Mouse (Mus musculus): ENCODE measurements around the gene Nptx2. TPM values are rescaled to one million over a fixed set of nuclear protein-coding genes. Genes with fewer than 3 reads are reported as not detected.
A peak's percentile ranks its signal among the peaks of the same experiment; 100 is the strongest.

The Nptx2 gene
- polyA plus RNA-seq, 1 experiment from 2014 or later = 0.20 TPM

- Histone ChIP-seq H3K36me3 (ENCODE audit: control insufficient read depth, insufficient read depth, low read length) (no peaks in the 10 kb centered on the region), H3K4me2 (ENCODE audit: low read depth, low read length) (no peak overlapping the region), H3K27ac (ENCODE audit: low read length) (no peak overlapping the region), H3K9me3 (ENCODE audit: control insufficient read depth, low read length) (no peaks in the 10 kb centered on the region), H3K4me1 (replicated peaks; ENCODE audit: control insufficient read depth, insufficient read depth, low read length) (no peaks in the 10 kb centered on the region), H3K4me3 (ENCODE audit: low read length) (no peak overlapping the region), H3K9ac (ENCODE audit: low read length) (no peak overlapping the region), H3K27me3 (ENCODE audit: control insufficient read depth, insufficient read depth, low read depth, low read length) (no peaks in the 10 kb centered on the region)
- ATAC-seq (ENCODE audit: low read depth) = no peak
- WGBS = 31% methylated on average over 3 of the region's 3 CpGs
These were observed 25.6 kb upstream of the Nptx2 start for GRCm38 (mm10) chr5:144520096-144520495.

- no peaks in the 10 kb centered on the region for H3K9me3 ChIP-seq (ENCODE audit: control insufficient read depth, low read length)
These were observed 20.9 kb upstream of the Nptx2 start for GRCm38 (mm10) chr5:144524774-144525173.

GRCm38 (mm10) chr5:144529123-144529522 lies 16.6 kb upstream of the Nptx2 start:
- WGBS = 93% methylated on average over 11 of the region's 11 CpGs
- Histone ChIP-seq H3K9me3 (ENCODE audit: control insufficient read depth, low read length) (no peaks in the 10 kb centered on the region), H3K4me3 (ENCODE audit: low read length) (no peak overlapping the region), H3K9ac (ENCODE audit: low read length) (no peak overlapping the region), H3K4me2 (ENCODE audit: low read depth, low read length) (no peak overlapping the region), H3K36me3 (ENCODE audit: control insufficient read depth, insufficient read depth, low read length) (no peaks in the 10 kb centered on the region), H3K4me1 (replicated peaks; ENCODE audit: control insufficient read depth, insufficient read depth, low read length) (no peaks in the 10 kb centered on the region), H3K27ac (ENCODE audit: low read length) (no peak overlapping the region), H3K27me3 (ENCODE audit: control insufficient read depth, insufficient read depth, low read depth, low read length) (no peaks in the 10 kb centered on the region)
- ATAC-seq (ENCODE audit: low read depth) = no peak

More at GRCm38 (mm10) chr5:144524774-144525173, 20.9 kb upstream of the Nptx2 start:
- H3K9ac ChIP-seq (ENCODE audit: low read length) = no peak overlapping the region
- H3K4me3 ChIP-seq (ENCODE audit: low read length) = no peak overlapping the region
- H3K4me1 ChIP-seq (replicated peaks; ENCODE audit: control insufficient read depth, insufficient read depth, low read length) = no peaks in the 10 kb centered on the region
- H3K4me2 ChIP-seq (ENCODE audit: low read depth, low read length) = no peak overlapping the region
- 64% methylated on average over 10 of the region's 10 CpGs for WGBS
- no peak overlapping the region for H3K27ac ChIP-seq (ENCODE audit: low read length)
- ATAC-seq (ENCODE audit: low read depth) = no peak
- H3K27me3 ChIP-seq (ENCODE audit: control insufficient read depth, insufficient read depth, low read depth, low read length) = no peaks in the 10 kb centered on the region
- no peaks in the 10 kb centered on the region for H3K36me3 ChIP-seq (ENCODE audit: control insufficient read depth, insufficient read depth, low read length)

- 17% methylated on average over 12 of the region's 12 CpGs for WGBS
These were observed 2.9 kb upstream of the Nptx2 start for GRCm38 (mm10) chr5:144542711-144543308.

GRCm38 (mm10) chr5:144546423-144546995 lies 807 bp downstream of the Nptx2 start:
- Histone ChIP-seq H3K9me3 (ENCODE audit: control insufficient read depth, low read length) (no peaks in the 10 kb centered on the region), H3K9ac (ENCODE audit: low read length) (no peak overlapping the region), H3K4me2 (ENCODE audit: low read depth, low read length) (no peak overlapping the region; the same call in 1 of the 2 replicates), H3K27me3 (ENCODE audit: control insufficient read depth, insufficient read depth, low read depth, low read length) (peaks cover 47% of the 10 kb centered on the region), H3K4me3 (ENCODE audit: low read length) (no peak overlapping the region), H3K4me1 (replicated peaks; ENCODE audit: control insufficient read depth, insufficient read depth, low read length) (peaks cover 6% of the 10 kb centered on the region; the same call in 1 of the 2 replicates), H3K36me3 (ENCODE audit: control insufficient read depth, insufficient read depth, low read length) (no peaks in the 10 kb centered on the region), H3K27ac (ENCODE audit: low read length) (no peak overlapping the region)
- no peak for ATAC-seq (ENCODE audit: low read depth)
- WGBS = 5% methylated on average over 34 of the region's 34 CpGs

More at GRCm38 (mm10) chr5:144542711-144543308, 2.9 kb upstream of the Nptx2 start:
- peaks cover 37% of the 10 kb centered on the region for H3K27me3 ChIP-seq (ENCODE audit: control insufficient read depth, insufficient read depth, low read depth, low read length)
- no peak overlapping the region for H3K9ac ChIP-seq (ENCODE audit: low read length)
- no peak overlapping the region for H3K4me3 ChIP-seq (ENCODE audit: low read length)
- H3K27ac ChIP-seq (ENCODE audit: low read length) = no peak overlapping the region
- H3K9me3 ChIP-seq (ENCODE audit: control insufficient read depth, low read length) = no peaks in the 10 kb centered on the region
- H3K4me2 ChIP-seq (ENCODE audit: low read depth, low read length) = no peak overlapping the region
- no peaks in the 10 kb centered on the region for H3K36me3 ChIP-seq (ENCODE audit: control insufficient read depth, insufficient read depth, low read length)
- H3K4me1 ChIP-seq (replicated peaks; ENCODE audit: control insufficient read depth, insufficient read depth, low read length) = peaks cover 6% of the 10 kb centered on the region; the same call in 1 of the 2 replicates
- ATAC-seq (ENCODE audit: low read depth) = no peak

GRCm38 (mm10) chr5:144547333-144547878 lies 1.7 kb downstream of the Nptx2 start:
- Histone ChIP-seq H3K36me3 (ENCODE audit: control insufficient read depth, insufficient read depth, low read length) (no peaks in the 10 kb centered on the region), H3K9ac (ENCODE audit: low read length) (no peak overlapping the region), H3K9me3 (ENCODE audit: control insufficient read depth, low read length) (no peaks in the 10 kb centered on the region), H3K4me3 (ENCODE audit: low read length) (no peak overlapping the region), H3K4me1 (replicated peaks; ENCODE audit: control insufficient read depth, insufficient read depth, low read length) (peaks cover 6% of the 10 kb centered on the region; the same call in 1 of the 2 replicates), H3K27me3 (ENCODE audit: control insufficient read depth, insufficient read depth, low read depth, low read length) (peaks cover 47% of the 10 kb centered on the region), H3K4me2 (ENCODE audit: low read depth, low read length) (no peak overlapping the region), H3K27ac (ENCODE audit: low read length) (no peak overlapping the region)
- ATAC-seq (ENCODE audit: low read depth) = no peak
- WGBS = 21% methylated on average over 9 of the region's 9 CpGs

GRCm38 (mm10) chr5:144548079-144548631 lies 2.5 kb downstream of the Nptx2 start:
- 5% methylated on average over 21 of the region's 21 CpGs for WGBS
- H3K27me3 ChIP-seq (ENCODE audit: control insufficient read depth, insufficient read depth, low read depth, low read length) = peaks cover 47% of the 10 kb centered on the region

GRCm38 (mm10) chr5:144550003-144550402 lies 4.3 kb downstream of the Nptx2 start:
- peaks cover 38% of the 10 kb centered on the region for H3K27me3 ChIP-seq (ENCODE audit: control insufficient read depth, insufficient read depth, low read depth, low read length)
- 81% methylated on average over 9 of the region's 9 CpGs for WGBS

More at GRCm38 (mm10) chr5:144548079-144548631, 2.5 kb downstream of the Nptx2 start:
- Histone ChIP-seq H3K4me2 (ENCODE audit: low read depth, low read length) (peak overlapping the region; percentile 30; the same call in 1 of the 2 replicates), H3K4me3 (ENCODE audit: low read length) (peak overlapping the region; percentile 22), H3K27ac (ENCODE audit: low read length) (no peak overlapping the region), H3K9ac (ENCODE audit: low read length) (no peak overlapping the region), H3K4me1 (replicated peaks; ENCODE audit: control insufficient read depth, insufficient read depth, low read length) (peaks cover 6% of the 10 kb centered on the region; the same call in 1 of the 2 replicates), H3K36me3 (ENCODE audit: control insufficient read depth, insufficient read depth, low read length) (no peaks in the 10 kb centered on the region), H3K9me3 (ENCODE audit: control insufficient read depth, low read length) (no peaks in the 10 kb centered on the region)
- ATAC-seq (ENCODE audit: low read depth) = no peak

GRCm38 (mm10) chr5:144550622-144551137 lies 5.0 kb downstream of the Nptx2 start:
- no peak overlapping the region for H3K27ac ChIP-seq (ENCODE audit: low read length)
- no peaks in the 10 kb centered on the region for H3K36me3 ChIP-seq (ENCODE audit: control insufficient read depth, insufficient read depth, low read length)
- H3K4me2 ChIP-seq (ENCODE audit: low read depth, low read length) = no peak overlapping the region
- H3K9ac ChIP-seq (ENCODE audit: low read length) = no peak overlapping the region
- peaks cover 3% of the 10 kb centered on the region; the same call in 1 of the 2 replicates for H3K4me1 ChIP-seq (replicated peaks; ENCODE audit: control insufficient read depth, insufficient read depth, low read length)
- peaks cover 31% of the 10 kb centered on the region for H3K27me3 ChIP-seq (ENCODE audit: control insufficient read depth, insufficient read depth, low read depth, low read length)
- H3K9me3 ChIP-seq (ENCODE audit: control insufficient read depth, low read length) = no peaks in the 10 kb centered on the region
- H3K4me3 ChIP-seq (ENCODE audit: low read length) = no peak overlapping the region
- no peak for ATAC-seq (ENCODE audit: low read depth)
- WGBS = 57% methylated on average over 5 of the region's 5 CpGs

More at GRCm38 (mm10) chr5:144550003-144550402, 4.3 kb downstream of the Nptx2 start:
- no peak for ATAC-seq (ENCODE audit: low read depth)
- Histone ChIP-seq H3K9me3 (ENCODE audit: control insufficient read depth, low read length) (no peaks in the 10 kb centered on the region), H3K4me2 (ENCODE audit: low read depth, low read length) (no peak overlapping the region), H3K4me3 (ENCODE audit: low read length) (no peak overlapping the region), H3K27ac (ENCODE audit: low read length) (no peak overlapping the region), H3K4me1 (replicated peaks; ENCODE audit: control insufficient read depth, insufficient read depth, low read length) (peaks cover 6% of the 10 kb centered on the region; the same call in 1 of the 2 replicates), H3K9ac (ENCODE audit: low read length) (no peak overlapping the region), H3K36me3 (ENCODE audit: control insufficient read depth, insufficient read depth, low read length) (no peaks in the 10 kb centered on the region)

All from lung, embryonic 16.5 days (tissue).